Mouse (Mus musculus): ENCODE results near the gene Pias3. TPM values are rescaled to one million over a fixed set of nuclear protein-coding genes. Genes with fewer than 3 reads are reported as not detected.
"Not testable (repeated sequence)": the region's sequence is repeated elsewhere in the genome, so short reads cannot be mapped to it uniquely, and the experiment has no call there.

Pias3 gene
- polyA plus RNA-seq, 1 experiment: 43.5 TPM

DNA sequence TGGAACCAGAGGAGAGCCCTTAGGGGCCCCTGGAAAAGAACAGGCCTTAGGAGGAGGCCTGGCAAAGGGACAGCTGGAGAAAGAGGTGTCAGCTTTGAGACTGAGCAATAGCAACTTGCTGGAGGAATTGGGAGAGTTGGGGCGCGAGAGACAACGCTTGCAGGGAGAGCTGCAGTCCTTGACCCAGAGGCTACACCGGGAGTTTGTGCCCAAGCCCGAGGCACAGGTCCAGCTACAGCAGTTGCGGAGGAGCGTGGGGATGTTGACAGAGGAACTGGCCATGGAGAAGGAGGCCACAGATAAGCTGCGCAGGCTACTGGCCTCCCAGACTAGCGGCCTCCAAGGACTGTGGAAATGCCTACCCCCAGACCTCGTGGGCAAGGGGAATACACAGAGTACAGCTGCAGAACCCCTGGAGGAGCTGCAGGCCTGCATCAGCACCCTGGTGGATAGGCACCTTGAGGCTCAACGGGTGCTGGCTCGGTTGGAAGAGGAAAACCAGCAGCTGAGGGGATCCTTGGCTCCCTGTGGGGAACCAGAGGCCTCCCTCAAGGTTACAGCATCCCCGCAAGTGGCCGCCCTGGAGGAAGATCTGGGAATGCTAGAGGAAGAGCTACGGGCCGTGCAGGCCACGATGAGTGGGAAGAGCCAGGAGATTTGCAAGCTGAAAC lies 11.9 kb upstream of the Pias3 start:
- TF ChIP-seq CTCF (IDR thresholded peaks at IDR 0.05; ENCODE audit: low read depth, low read length) (no peak), POLR2A (IDR thresholded peaks at IDR 0.05; ENCODE audit: borderline replicate concordance, low read depth, low read length) (no peak)
- Histone ChIP-seq H3K27ac (ENCODE audit: insufficient read depth, low read depth, low read length) (no peak overlapping the region), H3K4me3 (ENCODE audit: insufficient read depth, low read length) (no peak overlapping the region), H3K4me1 (ENCODE audit: control insufficient read depth, insufficient read depth, low read length) (peaks cover 6% of the 10 kb centered on the region)

DNA sequence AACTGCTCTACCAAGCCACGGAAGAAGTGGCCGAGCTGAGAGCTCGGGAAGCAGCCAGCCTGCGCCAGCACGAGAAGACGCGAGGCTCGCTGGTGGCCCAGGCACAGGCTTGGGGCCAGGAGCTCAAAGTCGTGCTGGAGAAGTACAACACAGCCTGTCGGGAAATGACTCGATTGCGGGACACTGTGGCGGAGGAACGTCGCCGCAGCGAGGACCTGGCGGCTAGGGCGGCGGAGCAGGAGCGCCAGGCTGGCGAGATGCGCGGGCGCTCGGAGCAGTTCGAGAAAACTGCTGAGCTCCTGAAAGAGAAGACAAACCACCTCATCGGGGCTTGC lies 11.4 kb upstream of the Pias3 start:
- H3K4me1 ChIP-seq (ENCODE audit: control insufficient read depth, insufficient read depth, low read length): peaks cover 8% of the 10 kb centered on the region
- no peak overlapping the region for H3K4me3 ChIP-seq (ENCODE audit: insufficient read depth, low read length)
- TF ChIP-seq CTCF (IDR thresholded peaks at IDR 0.05; ENCODE audit: low read depth, low read length) (no peak), POLR2A (IDR thresholded peaks at IDR 0.05; ENCODE audit: borderline replicate concordance, low read depth, low read length) (no peak)
- no peak overlapping the region for H3K27ac ChIP-seq (ENCODE audit: insufficient read depth, low read depth, low read length)

DNA sequence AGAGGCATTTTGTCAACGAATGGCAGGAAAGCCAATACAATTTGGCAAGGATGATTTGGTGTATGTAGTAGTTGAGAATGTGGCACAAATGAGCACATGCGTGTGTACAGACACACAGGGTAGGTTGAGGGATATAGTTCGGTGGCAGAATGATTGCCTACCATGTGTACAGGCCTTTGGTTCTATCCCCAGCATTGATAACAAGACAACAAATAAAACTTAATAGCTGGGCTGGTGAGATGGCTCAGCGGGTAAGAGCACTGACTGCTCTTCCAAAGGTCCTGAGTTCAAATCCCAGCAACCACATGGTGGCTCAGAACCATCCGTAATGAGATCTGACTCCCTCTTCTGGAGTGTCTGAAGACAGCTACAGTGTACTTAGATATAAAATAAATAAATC lies 10.1 kb upstream of the Pias3 start:
- H3K27ac ChIP-seq (ENCODE audit: insufficient read depth, low read depth, low read length); H3K4me3 ChIP-seq (ENCODE audit: insufficient read depth, low read length); H3K4me1 ChIP-seq (ENCODE audit: control insufficient read depth, insufficient read depth, low read length): not testable (repeated sequence)

DNA sequence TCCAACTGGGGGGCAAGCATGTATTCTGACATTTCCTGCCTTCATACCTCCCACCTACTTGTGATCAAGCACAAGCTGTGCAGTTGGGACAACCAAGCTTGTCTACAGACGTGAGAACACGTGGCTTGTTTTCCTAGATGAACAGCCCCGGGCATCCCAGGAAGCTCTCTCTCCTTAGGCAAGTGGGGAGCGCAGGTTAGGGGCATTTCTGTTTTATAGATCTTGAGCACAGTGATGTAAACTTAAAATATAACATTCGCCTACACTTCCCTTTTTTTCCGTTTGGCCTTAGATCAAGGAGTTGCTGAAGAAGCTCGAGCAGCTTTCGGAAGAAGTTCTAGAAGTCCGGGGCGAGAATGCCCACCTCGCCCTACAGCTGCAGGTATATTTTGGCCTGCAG lies 7.3 kb upstream of the Pias3 start:
- no peak overlapping the region for H3K4me3 ChIP-seq (ENCODE audit: insufficient read depth, low read length)
- peaks cover 8% of the 10 kb centered on the region for H3K4me1 ChIP-seq (ENCODE audit: control insufficient read depth, insufficient read depth, low read length)
- no peak overlapping the region for H3K27ac ChIP-seq (ENCODE audit: insufficient read depth, low read depth, low read length)
- no peak for TF ChIP-seq POLR2A (IDR thresholded peaks at IDR 0.05; ENCODE audit: borderline replicate concordance, low read depth, low read length)
- TF ChIP-seq CTCF (IDR thresholded peaks at IDR 0.05; ENCODE audit: low read depth, low read length): no peak

DNA sequence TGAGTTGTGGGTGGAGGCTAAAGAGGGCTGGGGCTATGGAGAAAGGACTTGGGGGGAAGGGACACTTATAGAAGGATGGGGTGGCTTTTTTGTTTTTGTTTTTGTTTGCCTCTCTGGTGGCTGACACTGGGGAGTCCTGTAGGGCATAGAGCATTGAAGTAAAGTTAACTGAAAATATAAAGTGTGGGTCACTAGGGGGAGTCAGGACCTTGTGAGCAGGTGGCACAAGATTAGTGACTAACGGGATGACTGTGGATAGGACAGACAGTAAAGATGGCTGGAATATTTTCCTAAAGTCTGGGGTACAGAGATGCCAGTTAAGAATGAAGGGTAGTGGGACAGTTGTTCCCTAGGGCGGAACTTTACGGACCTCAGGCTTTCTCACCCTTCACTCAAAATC lies 5.9 kb upstream of the Pias3 start:
- TF ChIP-seq POLR2A (IDR thresholded peaks at IDR 0.05; ENCODE audit: borderline replicate concordance, low read depth, low read length) (no peak), CTCF (IDR thresholded peaks at IDR 0.05; ENCODE audit: low read depth, low read length) (no peak)
- peaks cover 12% of the 10 kb centered on the region for H3K4me1 ChIP-seq (ENCODE audit: control insufficient read depth, insufficient read depth, low read length)
- no peak overlapping the region for H3K4me3 ChIP-seq (ENCODE audit: insufficient read depth, low read length)
- H3K27ac ChIP-seq (ENCODE audit: insufficient read depth, low read depth, low read length): no peak overlapping the region

DNA sequence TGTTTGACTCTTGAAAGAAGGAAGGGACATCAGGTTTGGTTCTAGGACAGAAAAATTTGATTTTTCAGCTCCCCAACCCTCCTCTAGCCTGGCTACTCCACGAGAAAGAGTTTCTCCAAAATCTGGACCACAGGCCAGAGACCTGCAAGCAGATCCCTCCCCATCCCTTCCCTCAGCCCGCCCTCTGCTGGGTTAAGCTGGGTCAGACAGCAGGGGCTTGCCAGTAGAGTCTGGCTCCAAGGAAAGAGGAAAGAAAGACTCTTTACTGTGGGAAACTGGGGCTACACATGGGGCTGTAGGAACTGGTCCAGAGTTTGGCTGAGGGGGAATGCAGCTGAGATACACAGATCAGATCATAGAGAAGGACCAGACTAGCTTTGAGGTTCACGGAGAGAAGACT lies 3.7 kb upstream of the Pias3 start:
- TF ChIP-seq POLR2A (IDR thresholded peaks at IDR 0.05; ENCODE audit: borderline replicate concordance, low read depth, low read length): no peak
- no peak for TF ChIP-seq CTCF (IDR thresholded peaks at IDR 0.05; ENCODE audit: low read depth, low read length)
- Histone ChIP-seq H3K4me3 (ENCODE audit: insufficient read depth, low read length) (no peak overlapping the region), H3K4me1 (ENCODE audit: control insufficient read depth, insufficient read depth, low read length) (peaks cover 20% of the 10 kb centered on the region), H3K27ac (ENCODE audit: insufficient read depth, low read depth, low read length) (no peak overlapping the region)

DNA sequence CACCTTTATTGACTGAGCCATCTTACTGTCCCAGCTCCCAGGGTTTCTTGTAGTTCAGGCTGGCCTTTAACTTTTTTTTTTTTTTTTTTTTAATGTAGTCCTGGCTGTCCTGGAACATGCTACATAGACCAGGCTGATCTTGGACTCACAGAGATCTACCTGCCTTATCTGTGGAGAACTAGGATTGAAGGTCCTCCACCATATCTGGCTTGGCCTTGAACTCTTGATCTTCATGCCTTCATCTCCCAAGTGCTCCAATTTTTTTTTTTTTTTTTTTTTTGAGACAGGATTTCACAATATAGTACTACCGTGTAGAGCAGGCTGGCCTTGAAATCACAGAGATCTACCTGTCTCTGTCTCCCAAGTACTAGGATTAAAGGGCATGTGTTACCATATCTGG lies 2.6 kb upstream of the Pias3 start:
- Histone ChIP-seq H3K27ac (ENCODE audit: insufficient read depth, low read depth, low read length) (no peak overlapping the region), H3K4me3 (ENCODE audit: insufficient read depth, low read length) (no peak overlapping the region), H3K4me1 (ENCODE audit: control insufficient read depth, insufficient read depth, low read length) (peaks cover 21% of the 10 kb centered on the region)
- TF ChIP-seq CTCF (IDR thresholded peaks at IDR 0.05; ENCODE audit: low read depth, low read length): no peak
- TF ChIP-seq POLR2A (IDR thresholded peaks at IDR 0.05; ENCODE audit: borderline replicate concordance, low read depth, low read length): no peak

DNA sequence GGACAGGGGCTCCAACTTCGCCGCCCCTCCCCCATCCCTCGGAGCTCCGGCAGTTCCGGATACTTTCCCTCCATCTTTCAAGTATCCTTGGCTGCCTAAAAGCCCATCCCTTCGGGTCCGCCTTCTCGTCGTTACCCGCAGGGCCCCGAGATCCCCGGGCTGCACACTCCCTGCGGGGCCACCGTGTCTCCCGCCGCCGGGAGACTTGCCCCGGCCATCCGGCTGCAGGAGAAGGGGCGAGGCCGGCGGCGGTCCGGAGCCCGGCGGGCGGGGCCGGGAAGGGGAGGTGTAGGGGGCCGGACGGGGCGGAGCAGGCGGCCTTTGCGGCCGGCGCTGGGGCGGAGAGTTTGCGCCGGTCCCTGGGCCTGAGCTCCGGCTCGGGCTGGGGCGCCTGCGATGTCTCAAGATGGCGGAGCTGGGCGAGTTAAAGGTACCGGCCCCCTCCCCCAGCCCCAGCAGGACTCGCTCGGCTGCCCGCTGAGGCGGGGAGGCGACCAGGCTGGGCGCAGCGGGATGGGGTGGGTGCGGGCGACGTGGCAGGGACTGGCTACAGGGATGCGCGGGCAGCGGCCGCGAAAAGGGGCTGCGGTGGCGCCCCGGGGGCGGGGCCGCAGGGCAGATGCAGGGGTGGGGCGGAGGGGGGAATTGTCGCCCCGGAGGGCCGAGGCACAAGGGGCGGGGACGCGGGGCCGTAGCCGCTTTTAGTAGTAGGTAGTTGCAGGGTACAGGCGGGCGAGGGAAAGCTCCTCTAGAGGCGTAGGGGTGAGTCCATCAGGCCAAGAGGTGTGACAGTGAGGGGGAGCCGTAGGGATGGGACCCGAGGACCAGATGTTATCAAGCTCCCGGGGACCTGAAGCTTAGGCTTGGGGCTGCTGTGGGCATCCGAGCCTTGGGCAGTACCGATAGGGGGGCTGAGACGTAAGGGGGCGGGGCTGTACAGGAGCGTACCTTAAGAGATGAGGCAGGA lies 865 bp downstream of the Pias3 start:
- TF ChIP-seq POLR2A (IDR thresholded peaks at IDR 0.05; ENCODE audit: borderline replicate concordance, low read depth, low read length) (no peak), CTCF (IDR thresholded peaks at IDR 0.05; ENCODE audit: low read depth, low read length) (no peak)
- Histone ChIP-seq H3K4me3 (ENCODE audit: insufficient read depth, low read length) (peak overlapping the region; percentile 93), H3K27ac (ENCODE audit: insufficient read depth, low read depth, low read length) (peak overlapping the region; percentile 53), H3K4me1 (ENCODE audit: control insufficient read depth, insufficient read depth, low read length) (peaks cover 15% of the 10 kb centered on the region)

DNA sequence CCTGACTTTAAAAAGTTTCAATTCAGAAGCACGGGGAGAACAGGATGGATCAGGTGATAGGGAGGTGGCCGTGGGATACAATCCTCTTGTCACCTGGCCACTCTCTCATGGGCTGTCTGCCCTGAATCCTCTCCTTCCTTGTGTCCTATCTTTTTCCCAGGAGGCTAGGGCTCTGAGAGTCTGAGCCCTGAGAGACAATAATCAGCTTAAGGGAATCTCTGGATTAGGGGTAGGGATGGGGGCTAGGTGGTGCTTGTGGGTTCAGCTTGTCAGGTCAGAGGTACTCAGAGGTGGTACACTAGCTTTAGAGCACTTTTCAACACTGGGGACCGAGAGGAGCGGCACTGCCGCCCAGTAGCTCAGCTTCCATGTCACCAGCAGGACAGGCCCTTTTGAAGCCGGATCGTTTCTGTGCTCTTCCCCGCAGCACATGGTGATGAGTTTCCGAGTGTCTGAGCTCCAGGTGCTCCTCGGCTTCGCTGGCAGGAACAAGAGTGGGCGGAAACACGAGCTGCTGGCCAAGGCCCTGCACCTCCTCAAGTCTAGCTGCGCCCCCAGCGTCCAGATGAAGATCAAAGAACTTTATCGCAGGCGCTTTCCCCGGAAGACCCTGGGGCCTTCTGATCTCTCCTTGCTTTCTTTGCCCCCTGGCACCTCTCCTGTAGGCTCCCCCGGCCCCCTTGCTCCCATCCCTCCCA lies 3.0 kb downstream of the Pias3 start:
- H3K27ac ChIP-seq (ENCODE audit: insufficient read depth, low read depth, low read length): no peak overlapping the region
- H3K4me1 ChIP-seq (ENCODE audit: control insufficient read depth, insufficient read depth, low read length): peaks cover 15% of the 10 kb centered on the region
- no peak for TF ChIP-seq POLR2A (IDR thresholded peaks at IDR 0.05; ENCODE audit: borderline replicate concordance, low read depth, low read length)
- no peak overlapping the region for H3K4me3 ChIP-seq (ENCODE audit: insufficient read depth, low read length)

DNA sequence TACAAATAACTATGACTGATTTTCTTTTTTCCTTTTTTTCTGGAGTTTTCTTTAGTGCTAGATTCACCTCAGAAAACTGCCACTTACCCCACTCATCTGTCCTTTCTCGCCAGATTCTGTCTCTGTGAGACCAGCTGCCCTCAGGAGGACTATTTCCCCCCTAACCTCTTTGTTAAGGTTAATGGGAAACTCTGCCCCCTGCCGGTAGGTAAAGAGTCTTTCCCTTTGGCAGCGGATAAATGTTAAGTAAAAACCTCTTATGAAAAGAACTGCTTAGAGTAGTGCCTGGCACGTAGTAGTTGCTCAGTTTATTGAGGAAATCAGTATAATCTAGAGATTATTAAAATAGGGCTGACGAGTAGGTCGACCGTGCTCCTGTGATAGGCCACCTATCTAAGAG lies 4.2 kb downstream of the Pias3 start:
- no peak overlapping the region for H3K27ac ChIP-seq (ENCODE audit: insufficient read depth, low read depth, low read length)
- H3K4me3 ChIP-seq (ENCODE audit: insufficient read depth, low read length): no peak overlapping the region
- H3K4me1 ChIP-seq (ENCODE audit: control insufficient read depth, insufficient read depth, low read length): peaks cover 9% of the 10 kb centered on the region
- TF ChIP-seq POLR2A (IDR thresholded peaks at IDR 0.05; ENCODE audit: borderline replicate concordance, low read depth, low read length): no peak

All from bone marrow macrophage, adult 2 months (primary cell).